Mouse (Mus musculus): ENCODE results near the gene Ank. TPM values are rescaled to one million over a fixed set of nuclear protein-coding genes. Genes with fewer than 3 reads are reported as not detected.

Gene Ank
- total and polyA plus RNA-seq, 3 experiments, result 0.04 to 0.15 TPM; not detected in 1

DNA sequence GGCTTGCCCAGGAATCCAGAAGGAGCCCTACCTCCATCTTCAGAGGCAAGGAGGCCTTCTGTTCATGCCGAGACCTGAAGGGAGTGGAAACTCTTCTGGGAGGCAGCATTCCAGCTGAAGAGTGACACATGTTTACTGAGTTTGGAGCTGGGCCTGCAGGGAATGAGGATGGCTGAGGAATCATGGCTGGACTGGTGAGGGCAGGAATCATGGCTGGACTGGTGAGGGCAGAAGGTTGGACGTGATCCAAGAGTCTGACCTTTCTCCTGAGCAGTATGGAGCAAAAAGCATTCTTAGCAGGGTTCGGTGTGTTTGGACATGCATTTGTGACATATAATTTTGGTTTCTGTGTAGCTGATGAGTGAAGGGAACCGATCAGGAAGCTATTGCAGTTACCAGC lies 15.5 kb downstream of the Ank start:
- H3K79me2 ChIP-seq (ENCODE audit: control insufficient read depth, insufficient read depth, low read length, poor library complexity), result no peaks in the 10 kb centered on the region
- H3K27ac ChIP-seq (ENCODE audit: control insufficient read depth, low read depth, low read length), result no peak overlapping the region
- no peak overlapping the region for H3K9ac ChIP-seq (ENCODE audit: control insufficient read depth, low read depth, low read length, poor library complexity, severe bottlenecking)
- TF ChIP-seq MYC (IDR thresholded peaks at IDR 0.05; ENCODE audit: low read depth, low read length) (no peak), SMC3 (IDR thresholded peaks at IDR 0.05; ENCODE audit: low read depth, low read length) (no peak), POLR2A (IDR thresholded peaks at IDR 0.05; ENCODE audit: control insufficient read depth in 1 of 2, insufficient read depth in 1 of 2, low read depth in 1 of 2, low read length in 2 of 2, poor library complexity in 1 of 2) (no peak), TCF12 (IDR thresholded peaks at IDR 0.05; ENCODE audit: low read depth, low read length) (no peak), POLR2AphosphoS5 (IDR thresholded peaks at IDR 0.05; ENCODE audit: borderline replicate concordance, low read depth, low read length) (no peak), CHD2 (IDR thresholded peaks at IDR 0.05; ENCODE audit: low read length) (no peak), MAFK (IDR thresholded peaks at IDR 0.05; ENCODE audit: borderline replicate concordance, low read depth, low read length) (no peak), USF1 (IDR thresholded peaks at IDR 0.05; ENCODE audit: low read depth, low read length) (no peak)
- H3K27me3 ChIP-seq (ENCODE audit: control insufficient read depth in 1 of 2, insufficient read depth in 2 of 2, low read length in 2 of 2), result no peaks in the 10 kb centered on the region
- no peaks in the 10 kb centered on the region for H3K36me3 ChIP-seq (ENCODE audit: control insufficient read depth in 1 of 2, insufficient read depth in 2 of 2, low read length in 2 of 2)
- H3K4me3 ChIP-seq (ENCODE audit: control insufficient read depth in 1 of 2, insufficient read depth in 1 of 2, low read depth in 2 of 2, low read length in 2 of 2), result no peak overlapping the region
- no peaks in the 10 kb centered on the region for H3K9me3 ChIP-seq (replicated peaks; ENCODE audit: insufficient read depth, low read length)
- H3K4me1 ChIP-seq (ENCODE audit: control insufficient read depth in 1 of 2, insufficient read depth in 2 of 2, low read length in 2 of 2), result no peaks in the 10 kb centered on the region
- no peak for DNase-seq (ENCODE audit: low read depth, low spot score)

DNA sequence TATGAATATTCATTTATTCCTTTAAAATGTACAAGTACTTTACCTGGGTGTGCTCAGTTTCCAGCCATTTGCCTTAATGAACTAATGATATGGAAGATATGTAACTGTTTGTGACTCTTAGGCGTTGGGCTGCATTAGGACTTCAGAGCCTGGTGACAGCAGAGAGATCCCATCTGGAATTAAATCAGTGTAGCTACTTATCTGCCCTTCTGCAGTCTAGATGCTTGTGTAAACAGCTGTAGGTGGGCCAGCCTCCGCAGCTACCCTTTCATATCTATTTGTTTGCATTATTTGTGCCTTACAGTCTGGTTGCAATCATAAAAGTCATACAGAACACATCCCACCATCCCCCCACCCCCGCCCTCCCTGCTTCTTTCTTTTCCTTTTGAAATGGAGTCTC lies 16.7 kb downstream of the Ank start:
- Histone ChIP-seq H3K9ac (ENCODE audit: control insufficient read depth, low read depth, low read length, poor library complexity, severe bottlenecking) (no peak overlapping the region), H3K27me3 (ENCODE audit: control insufficient read depth in 1 of 2, insufficient read depth in 2 of 2, low read length in 2 of 2) (no peaks in the 10 kb centered on the region), H3K9me3 (replicated peaks; ENCODE audit: insufficient read depth, low read length) (no peaks in the 10 kb centered on the region), H3K36me3 (ENCODE audit: control insufficient read depth in 1 of 2, insufficient read depth in 2 of 2, low read length in 2 of 2) (no peaks in the 10 kb centered on the region), H3K4me3 (ENCODE audit: control insufficient read depth in 1 of 2, insufficient read depth in 1 of 2, low read depth in 2 of 2, low read length in 2 of 2) (no peak overlapping the region), H3K79me2 (ENCODE audit: control insufficient read depth, insufficient read depth, low read length, poor library complexity) (no peaks in the 10 kb centered on the region), H3K27ac (ENCODE audit: control insufficient read depth, low read depth, low read length) (no peak overlapping the region), H3K4me1 (ENCODE audit: control insufficient read depth in 1 of 2, insufficient read depth in 2 of 2, low read length in 2 of 2) (no peaks in the 10 kb centered on the region)
- no peak for DNase-seq (ENCODE audit: low read depth, low spot score)
- TF ChIP-seq MAZ (IDR thresholded peaks at IDR 0.05; ENCODE audit: low read depth, low read length), result no peak
- TF ChIP-seq GATA1 (IDR thresholded peaks at IDR 0.05; ENCODE audit: low read depth, low read length), result no peak
- TF ChIP-seq MAFK (IDR thresholded peaks at IDR 0.05; ENCODE audit: borderline replicate concordance, low read depth, low read length), result no peak
- no peak for TF ChIP-seq TBP (IDR thresholded peaks at IDR 0.05; ENCODE audit: low read depth, low read length)
- TF ChIP-seq GABPA (IDR thresholded peaks at IDR 0.05; ENCODE audit: low read depth, low read length), result no peak
- no peak for TF ChIP-seq TAL1 (IDR thresholded peaks at IDR 0.05; ENCODE audit: low read length)
- TF ChIP-seq ZKSCAN1 (IDR thresholded peaks at IDR 0.05; ENCODE audit: low read depth, low read length), result no peak
- no peak for TF ChIP-seq ZMIZ1 (IDR thresholded peaks at IDR 0.05; ENCODE audit: low read depth, low read length)
- no peak for TF ChIP-seq KAT2A (conservative IDR thresholded peaks at IDR 0.05; ENCODE audit: low read depth, low read length)

All from MEL (cell line).